Mouse (Mus musculus) MEL (cell line): ENCODE measurements around the gene Angptl7. TPM values are rescaled to one million over a fixed set of nuclear protein-coding genes. Genes with fewer than 3 reads are reported as not detected.

Experiments
- DNase-seq: peaks from one replicate; pipeline ENCODE4 v3.0.0; 2011; ENCODE audit warnings: low read depth, low spot score
- H3K27ac ChIP-seq: 2 replicates; pipeline ENCODE4 v1.5.1; 2012; ENCODE audit warnings: low read depth, mild to moderate bottlenecking, control low read depth, low read length, moderate library complexity; ENCODE audit not compliant: control insufficient read depth
- H3K27me3 ChIP-seq, 2 experiments: fragments of 150-350 bp in 1 of 2; sonication (generic) in 1 of 2; 2 replicates each; pipeline ENCODE4 v1.6.1; 2012; ENCODE audit warnings: low read length in 2 of 2, mild to moderate bottlenecking in 2 of 2, improper control_type of control experiment in 1 of 2, moderate library complexity in 1 of 2; ENCODE audit not compliant: insufficient read depth in 2 of 2, control insufficient read depth in 1 of 2
- H3K36me3 ChIP-seq, 2 experiments: 2 replicates each; pipeline ENCODE4 v1.6.1; 2012 to 2014; ENCODE audit warnings: low read length in 2 of 2, improper control_type of control experiment in 1 of 2, inconsistent platforms in 1 of 2, mild to moderate bottlenecking in 1 of 2; ENCODE audit not compliant: insufficient read depth in 2 of 2, control insufficient read depth in 1 of 2
- H3K4me1 ChIP-seq, 2 experiments: fragments of 150-350 bp in 1 of 2; sonication (generic) in 1 of 2; 2 replicates each; pipeline ENCODE4 v1.6.1; 2012; ENCODE audit warnings: low read length in 2 of 2, improper control_type of control experiment in 1 of 2, mild to moderate bottlenecking in 1 of 2; ENCODE audit not compliant: insufficient read depth in 2 of 2, control insufficient read depth in 1 of 2
- H3K4me3 ChIP-seq, 2 experiments: fragments of 150-350 bp in 1 of 2; sonication (generic) in 1 of 2; 2 replicates each; pipeline ENCODE4 v1.5.1; 2012; ENCODE audit warnings: low read depth in 2 of 2, low read length in 2 of 2, mild to moderate bottlenecking in 2 of 2, moderate library complexity in 2 of 2, control low read depth in 1 of 2, improper control_type of control experiment in 1 of 2; ENCODE audit not compliant: control insufficient read depth in 1 of 2, insufficient read depth in 1 of 2
- H3K79me2 ChIP-seq: 2 replicates; pipeline ENCODE4 v1.6.1; 2012; ENCODE audit warnings: mild to moderate bottlenecking, low read length, moderate library complexity; ENCODE audit not compliant: control insufficient read depth, poor library complexity, insufficient read depth
- H3K9ac ChIP-seq: 2 replicates; pipeline ENCODE4 v1.6.1; 2012; ENCODE audit warnings: low read depth, mild to moderate bottlenecking, control low read depth, low read length, moderate library complexity; ENCODE audit not compliant: control insufficient read depth, poor library complexity, severe bottlenecking
- H3K9me3 ChIP-seq: fragments of 150-350 bp; sonication (generic); replicated peaks from 2 replicates; pipeline ENCODE4 v1.6.1; 2012; ENCODE audit warnings: mild to moderate bottlenecking, low read length, improper control_type of control experiment, moderate library complexity; ENCODE audit not compliant: insufficient read depth
- BHLHE40 ChIP-seq: IDR thresholded peaks from 2 replicates; pipeline ENCODE4 v1.6.1; 2012; ENCODE audit warnings: low read depth, mild to moderate bottlenecking, inconsistent platforms, low read length, improper control_type of control experiment, borderline replicate concordance
- CHD1 ChIP-seq: IDR thresholded peaks from 2 replicates; pipeline ENCODE4 v1.6.1; 2012; ENCODE audit warnings: low read depth, mild to moderate bottlenecking, inconsistent platforms, low read length, improper control_type of control experiment
- CHD2 ChIP-seq: IDR thresholded peaks from 2 replicates; pipeline ENCODE4 v1.6.1; 2011; ENCODE audit warnings: low read length, improper control_type of control experiment
- CTCF ChIP-seq, 3 experiments: IDR thresholded peaks in 2 of 3; conservative IDR thresholded peaks in 1 of 3; 2 replicates each; pipeline ENCODE4 v1.5.1; 2011 to 2012; ENCODE audit warnings: low read length in 3 of 3, low read depth in 2 of 3, mild to moderate bottlenecking in 2 of 3, improper control_type of control experiment in 1 of 3, inconsistent platforms in 1 of 3, mixed read lengths in 1 of 3, moderate library complexity in 1 of 3; ENCODE audit not compliant: control insufficient read depth in 1 of 3, insufficient read depth in 1 of 3, poor library complexity in 1 of 3, severe bottlenecking in 1 of 3
- ELF1 ChIP-seq: IDR thresholded peaks from 2 replicates; pipeline ENCODE4 v1.6.1; 2014; ENCODE audit warnings: low read depth, mild to moderate bottlenecking, inconsistent platforms, low read length, improper control_type of control experiment, moderate library complexity
- EP300 ChIP-seq, 2 experiments: IDR thresholded peaks; 2 replicates each; pipeline ENCODE4 v1.6.1; 2011; ENCODE audit warnings: improper control_type of control experiment in 2 of 2, low read length in 2 of 2, low read depth in 1 of 2, mild to moderate bottlenecking in 1 of 2
- MAX ChIP-seq: IDR thresholded peaks from 2 replicates; pipeline ENCODE4 v1.6.1; 2011; ENCODE audit warnings: low read length, improper control_type of control experiment
- MAZ ChIP-seq: IDR thresholded peaks from 2 replicates; pipeline ENCODE4 v1.6.1; 2012; ENCODE audit warnings: low read depth, mild to moderate bottlenecking, inconsistent platforms, low read length, improper control_type of control experiment
- MXI1 ChIP-seq: IDR thresholded peaks from 2 replicates; pipeline ENCODE4 v1.6.1; 2011; ENCODE audit warnings: mild to moderate bottlenecking, low read depth, low read length, improper control_type of control experiment
- MYB ChIP-seq: IDR thresholded peaks from 2 replicates; pipeline ENCODE4 v1.6.1; 2011; ENCODE audit warnings: mild to moderate bottlenecking, low read depth, low read length, improper control_type of control experiment
- MYC ChIP-seq: IDR thresholded peaks from 2 replicates; pipeline ENCODE4 v1.6.1; 2011; ENCODE audit warnings: low read depth, mild to moderate bottlenecking, low read length, improper control_type of control experiment, moderate library complexity
- NELFE ChIP-seq: IDR thresholded peaks from 2 replicates; pipeline ENCODE4 v1.6.1; 2011; ENCODE audit warnings: low read depth, low read length, improper control_type of control experiment
- NRF1 ChIP-seq: IDR thresholded peaks from 2 replicates; pipeline ENCODE4 v1.6.1; 2014; ENCODE audit warnings: low read depth, mild to moderate bottlenecking, inconsistent platforms, low read length, improper control_type of control experiment, moderate library complexity; ENCODE audit not compliant: poor library complexity, insufficient read depth, severe bottlenecking
- POLR2AphosphoS2 ChIP-seq: IDR thresholded peaks from 2 replicates; pipeline ENCODE4 v1.6.1; 2011; ENCODE audit warnings: low read length, improper control_type of control experiment
- RAD21 ChIP-seq: IDR thresholded peaks from 2 replicates; pipeline ENCODE4 v1.6.1; 2011; ENCODE audit warnings: mild to moderate bottlenecking, low read depth, low read length, improper control_type of control experiment
- RCOR1 ChIP-seq: IDR thresholded peaks from 2 replicates; pipeline ENCODE4 v1.6.1; 2012; ENCODE audit warnings: low read depth, mild to moderate bottlenecking, inconsistent platforms, low read length, improper control_type of control experiment
- SMC3 ChIP-seq: IDR thresholded peaks from 2 replicates; pipeline ENCODE4 v1.6.1; 2011; ENCODE audit warnings: low read depth, low read length, improper control_type of control experiment
- UBTF ChIP-seq: IDR thresholded peaks from 2 replicates; pipeline ENCODE4 v1.6.1; 2012; ENCODE audit warnings: low read depth, mild to moderate bottlenecking, inconsistent platforms, low read length, improper control_type of control experiment, moderate library complexity, borderline replicate concordance; ENCODE audit not compliant: insufficient read depth
- USF1 ChIP-seq: IDR thresholded peaks from 2 replicates; pipeline ENCODE4 v1.6.1; 2014; ENCODE audit warnings: low read depth, mild to moderate bottlenecking, inconsistent platforms, low read length, improper control_type of control experiment, moderate library complexity
- ZC3H11A ChIP-seq: IDR thresholded peaks from 2 replicates; pipeline ENCODE4 v1.6.1; 2012; ENCODE audit warnings: low read depth, mild to moderate bottlenecking, inconsistent platforms, low read length, improper control_type of control experiment
- polyA plus RNA-seq, 2 experiments: library from polyadenylated mRNA; stranded (reverse) in 1 of 2; unstranded in 1 of 2; fragments of >175 nt in 1 of 2; fragments of >200 nt in 1 of 2; gene quantifications; 2 replicates each; pipeline versions ENCODE4 v1.2.1 to v1.2.4; 2012; ENCODE audit warnings: low replicate concordance in 2 of 2, low read depth in 1 of 2; ENCODE audit not compliant: insufficient read length in 2 of 2, insufficient read depth in 1 of 2, missing spikeins in 1 of 2
- total RNA-seq: library from RNA; depleted of rRNA; stranded (reverse); fragments of 300-350 nt; gene quantifications from 2 replicates; pipeline ENCODE4 v1.2.3, GENCODE M21; 2012

The Angptl7 gene
- total and polyA plus RNA-seq, 3 experiments, result not detected

GRCm38 (mm10) chr4:148472436-148473174 is 27.7 kb downstream of the Angptl7 start:
- H3K9ac ChIP-seq, result no peak overlapping the region
- no peak overlapping the region for H3K27ac ChIP-seq

DNA sequence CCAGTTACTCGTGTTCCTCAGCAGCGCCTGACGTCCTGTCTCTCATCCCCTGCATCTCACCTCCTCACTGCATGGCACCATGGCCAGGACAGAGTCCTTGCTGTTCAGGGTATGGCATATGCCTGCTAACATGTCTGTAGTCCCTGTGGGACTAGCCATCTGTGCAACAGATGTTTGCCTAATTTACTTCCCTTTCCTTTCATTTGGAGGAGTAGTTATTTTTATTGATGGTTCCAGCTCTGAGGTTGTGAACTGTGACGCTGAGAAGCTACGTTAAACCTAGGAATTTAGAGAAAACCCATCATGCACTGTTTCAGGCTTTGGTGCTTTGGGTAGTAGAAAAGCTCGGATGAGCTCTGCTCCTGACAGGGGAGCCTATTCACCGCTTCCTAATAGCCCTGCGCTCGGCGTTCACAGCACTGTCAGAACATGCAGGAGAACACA is 28.9 kb downstream of the Angptl7 start:
- no peak for TF ChIP-seq MAZ
- TF ChIP-seq USF1, result no peak
- TF ChIP-seq CHD2, result no peak
- no peak for TF ChIP-seq MXI1
- no peak for TF ChIP-seq EP300 (IDR thresholded peaks at IDR 0.05; ENCODE audit: low read depth in 1 of 2, low read length in 2 of 2)
- no peaks in the 10 kb centered on the region for H3K79me2 ChIP-seq
- H3K4me1 ChIP-seq, result no peaks in the 10 kb centered on the region
- H3K36me3 ChIP-seq, result no peaks in the 10 kb centered on the region; a peak in 1 of 4 replicates
- H3K4me3 ChIP-seq, result no peak overlapping the region
- no peaks in the 10 kb centered on the region for H3K9me3 ChIP-seq
- no peak for DNase-seq
- no peak overlapping the region for H3K9ac ChIP-seq
- no peaks in the 10 kb centered on the region for H3K27me3 ChIP-seq
- H3K27ac ChIP-seq, result no peak overlapping the region

More at GRCm38 (mm10) chr4:148472436-148473174, 27.7 kb downstream of the Angptl7 start:
- DNase-seq, result no peak
- Histone ChIP-seq H3K4me3 (no peak overlapping the region), H3K9me3 (no peaks in the 10 kb centered on the region), H3K4me1 (no peaks in the 10 kb centered on the region), H3K79me2 (no peaks in the 10 kb centered on the region), H3K36me3 (no peaks in the 10 kb centered on the region; a peak in 1 of 4 replicates), H3K27me3 (no peaks in the 10 kb centered on the region)
- TF ChIP-seq NELFE, result no peak
- no peak for TF ChIP-seq CTCF (IDR thresholded peaks at IDR 0.05 in 2 of 3, conservative IDR thresholded peaks at IDR 0.05 in 1 of 3; ENCODE audit: control insufficient read depth in 1 of 3, insufficient read depth in 1 of 3, low read depth in 2 of 3, low read length in 3 of 3, poor library complexity in 1 of 3, severe bottlenecking in 1 of 3)
- no peak for TF ChIP-seq USF1
- TF ChIP-seq CHD1, result no peak
- TF ChIP-seq POLR2AphosphoS2, result no peak
- TF ChIP-seq RCOR1, result no peak
- TF ChIP-seq BHLHE40, result no peak
- TF ChIP-seq MYC, result no peak
- TF ChIP-seq ELF1, result no peak
- no peak for TF ChIP-seq RAD21
- no peak for TF ChIP-seq UBTF
- no peak for TF ChIP-seq NRF1
- TF ChIP-seq SMC3, result no peak
- TF ChIP-seq MAX, result no peak
- TF ChIP-seq ZC3H11A, result no peak
- TF ChIP-seq MYB, result no peak
- no peak for TF ChIP-seq MXI1
